ENCODE assay signal across 8 mouse cellular contexts in the genomic region with DNA sequence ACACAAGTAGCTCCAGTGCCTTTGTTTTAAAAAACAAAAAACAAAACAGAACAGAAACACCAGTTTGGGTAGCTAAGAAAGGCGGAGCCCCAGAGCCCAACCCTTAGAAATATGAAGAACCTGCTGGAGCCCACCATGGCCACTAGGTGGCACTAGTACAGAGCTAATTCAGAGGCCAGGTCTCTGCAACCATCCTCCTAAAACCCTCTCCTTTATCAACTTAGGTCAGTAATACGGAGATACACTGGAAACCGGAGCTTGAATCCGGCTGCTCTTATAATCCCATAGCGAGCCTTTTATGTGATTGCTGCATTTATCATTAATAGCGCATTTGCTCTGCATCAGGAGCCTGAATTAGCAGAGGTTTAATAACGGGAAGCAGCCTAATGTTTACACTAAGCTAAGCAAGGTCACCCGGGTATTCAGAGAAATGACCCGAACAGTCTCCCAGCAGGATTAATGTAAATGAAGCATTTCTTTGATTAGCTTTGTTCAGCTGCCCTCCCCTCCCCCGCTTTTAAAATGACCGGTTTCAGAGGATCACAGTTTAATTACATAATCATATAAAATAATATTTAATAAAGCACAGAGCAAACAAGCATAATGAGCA. TPM values are rescaled to one million over a fixed set of nuclear protein-coding genes. Genes with fewer than 3 reads are reported as not detected.
A peak's percentile ranks its signal among the peaks of the same experiment; 100 is the strongest.
DNase-seq lines count a peak whose midpoint lies in the region; ATAC-seq and TF ChIP-seq lines count a peak whose summit lies in the region.

No protein-coding gene starts in this region.

- DNase-seq in B cell, adult 2 months, result peak; percentile 81 to 83
- DNase-seq in embryonic facial prominence, embryonic 14.5 days (ENCODE audit: low spot score), result peak; percentile 92
- DNase-seq in heart, adult 8-10 months (ENCODE audit: low spot score), result peak; percentile 70
- DNase-seq in kidney, adult 8-10 months, result peak; percentile 41 to 69
- DNase-seq in spleen, adult 2 months (ENCODE audit: low read depth in 1 of 2, low spot score in 2 of 2), result peak; percentile 43 to 55

- H3K4me2 ChIP-seq in embryonic facial prominence, embryonic 14.5 days (ENCODE audit: low read depth, low read length), result peak overlapping the region; percentile 54
- H3K4me2 ChIP-seq in limb, embryonic 12.5 days, result peak overlapping the region; percentile 70
- peak overlapping the region; percentile 58 for H3K4me2 ChIP-seq in midbrain, embryonic 13.5 days (replicated peaks)

- H3K4me3 ChIP-seq in bone marrow, adult 2 months (replicated peaks; ENCODE audit: control insufficient read depth, low read depth, low read length), result no peak overlapping the region
- peak overlapping the region; percentile 26 for H3K4me3 ChIP-seq in embryonic facial prominence, embryonic 14.5 days (ENCODE audit: low read depth, low read length)
- peak overlapping the region; percentile 29 for H3K4me3 ChIP-seq in limb, embryonic 12.5 days (replicated peaks)
- peak overlapping the region; percentile 31 for H3K4me3 ChIP-seq in midbrain, embryonic 13.5 days (replicated peaks)
- H3K4me3 ChIP-seq in spleen, adult 2 months (ENCODE audit: extremely low read depth, insufficient read depth, insufficient read length), result no peak overlapping the region

- peak; percentile 91 for ATAC-seq in embryonic facial prominence, embryonic 14.5 days (ENCODE audit: low read depth)
- ATAC-seq in limb, embryonic 12.5 days (ENCODE audit: insufficient number of reproducible peaks, insufficient read depth, low FRiP score, low TSS enrichment, low read depth), result peak; percentile 56
- ATAC-seq in midbrain, embryonic 13.5 days, result peak; percentile 77

- H3K27ac ChIP-seq in bone marrow, adult 2 months (ENCODE audit: control insufficient read depth, insufficient read depth, low read depth, low read length, poor library complexity), result no peak overlapping the region
- no peak overlapping the region for H3K27ac ChIP-seq in embryonic facial prominence, embryonic 14.5 days (replicated peaks; ENCODE audit: low read depth, low read length)
- H3K27ac ChIP-seq in limb, embryonic 12.5 days, result no peak overlapping the region
- H3K27ac ChIP-seq in midbrain, embryonic 13.5 days, result peak overlapping the region; percentile 85
- H3K27ac ChIP-seq in spleen, adult 2 months (ENCODE audit: insufficient read depth, low read length), result no peak overlapping the region

- H3K27me3 ChIP-seq in embryonic facial prominence, embryonic 14.5 days (replicated peaks; ENCODE audit: control insufficient read depth, insufficient read depth, low read length), result no peaks in the 10 kb centered on the region
- no peaks in the 10 kb centered on the region for H3K27me3 ChIP-seq in limb, embryonic 12.5 days
- H3K27me3 ChIP-seq in midbrain, embryonic 13.5 days, result no peaks in the 10 kb centered on the region
- H3K27me3 ChIP-seq in spleen, adult 2 months (ENCODE audit: control insufficient read depth, insufficient read depth, low read length), result peaks cover 6% of the 10 kb centered on the region; the same call in 1 of the 2 replicates

- H3K9ac ChIP-seq in embryonic facial prominence, embryonic 14.5 days (ENCODE audit: low read depth, low read length), result 0 out of 2 replicates have a peak overlapping the region, but pooled peaks have one; percentile 42
- no peak overlapping the region for H3K9ac ChIP-seq in limb, embryonic 12.5 days (replicated peaks)
- peak overlapping the region; percentile 39 for H3K9ac ChIP-seq in midbrain, embryonic 13.5 days (replicated peaks)

- TF ChIP-seq POLR2A in bone marrow, adult 2 months (IDR thresholded peaks at IDR 0.05; ENCODE audit: borderline replicate concordance, control insufficient read depth, low read depth, low read length), result no peak
- TF ChIP-seq POLR2A in spleen, adult 2 months (IDR thresholded peaks at IDR 0.05; ENCODE audit: low read depth, low read length), result no peak

- H3K9me3 ChIP-seq in embryonic facial prominence, embryonic 14.5 days (ENCODE audit: control insufficient read depth, low read length), result no peaks in the 10 kb centered on the region
- peaks cover 6% of the 10 kb centered on the region; the same call in 1 of the 2 replicates for H3K9me3 ChIP-seq in limb, embryonic 12.5 days
- H3K9me3 ChIP-seq in midbrain, embryonic 13.5 days, result no peaks in the 10 kb centered on the region

- TF ChIP-seq CTCF in bone marrow, adult 2 months (IDR thresholded peaks at IDR 0.05; ENCODE audit: control insufficient read depth, insufficient read depth, low read length), result peak; percentile 71
- peak; percentile 50; the same call in 1 of the 2 replicates for TF ChIP-seq CTCF in spleen, adult 2 months (IDR thresholded peaks at IDR 0.05; ENCODE audit: extremely low read depth, insufficient read depth, insufficient read length, insufficient replicate concordance)

- H3K4me1 ChIP-seq in bone marrow, adult 2 months (ENCODE audit: control insufficient read depth, insufficient read depth, low read length), result no peaks in the 10 kb centered on the region; the same call in 1 of the 2 replicates
- peaks cover 12% of the 10 kb centered on the region; the same call in 1 of the 2 replicates for H3K4me1 ChIP-seq in embryonic facial prominence, embryonic 14.5 days (ENCODE audit: control insufficient read depth, insufficient read depth, low read length)
- peaks cover 28% of the 10 kb centered on the region for H3K4me1 ChIP-seq in limb, embryonic 12.5 days (replicated peaks)
- H3K4me1 ChIP-seq in midbrain, embryonic 13.5 days (replicated peaks), result peaks cover 36% of the 10 kb centered on the region
- H3K4me1 ChIP-seq in spleen, adult 2 months (ENCODE audit: control insufficient read depth, insufficient read depth, insufficient read length), result no peaks in the 10 kb centered on the region

- WGBS in bone marrow, adult 2 months, result 2% methylated on average over 11 of the region's 11 CpGs
- 2% methylated on average over 11 of the region's 11 CpGs for WGBS in embryonic facial prominence, embryonic 14.5 days
- WGBS in limb, embryonic 12.5 days, result 4% methylated on average over 11 of the region's 11 CpGs
- 1% methylated on average over 11 of the region's 11 CpGs for WGBS in midbrain, embryonic 13.5 days
- WGBS in spleen, adult 2 months, result 4% methylated on average over 11 of the region's 11 CpGs

- H3K36me3 ChIP-seq in embryonic facial prominence, embryonic 14.5 days (ENCODE audit: control insufficient read depth, insufficient read depth, low read length), result no peaks in the 10 kb centered on the region
- no peaks in the 10 kb centered on the region for H3K36me3 ChIP-seq in limb, embryonic 12.5 days
- no peaks in the 10 kb centered on the region for H3K36me3 ChIP-seq in midbrain, embryonic 13.5 days
- H3K36me3 ChIP-seq in spleen, adult 2 months (ENCODE audit: control insufficient read depth, insufficient read depth, low read length), result no peaks in the 10 kb centered on the region

RNA-seq across cellular contexts. Expression of gene Gm21915, which starts 53.9 kb away (rescaled TPM):
- polyA plus RNA-seq in bone marrow, adult 2 months (2011; ENCODE audit: insufficient read depth, insufficient read length, low replicate concordance, missing spikeins), result not detected in 2 replicates
- not detected in 2 replicates for polyA plus RNA-seq in embryonic facial prominence, embryonic 14.5 days (2014; fragmentation: Nextera tagmentation; extraction: Ambion mirVana)
- not detected for total RNA-seq in heart, adult 8-10 months (2022)
- polyA plus RNA-seq in limb, embryonic 12.5 days (2016; fragmentation: Nextera tagmentation; extraction: Ambion mirVana), result not detected in 2 replicates
- not detected in 2 replicates for polyA plus RNA-seq in midbrain, embryonic 13.5 days (2015; fragmentation: Nextera tagmentation; extraction: Ambion mirVana)
- polyA plus RNA-seq in spleen, adult 2 months (2012; rRNA removed), result not detected in 2 replicates

Comparison
In these comparisons a context has a peak if more than half of its experiments do, and no peak if none do; other contexts are left out.
1. H3K4me3 ChIP-seq: peak in embryonic facial prominence, embryonic 14.5 days (single experiment), limb, embryonic 12.5 days (single experiment) and midbrain, embryonic 13.5 days (single experiment); none in bone marrow, adult 2 months (single experiment) and spleen, adult 2 months (single experiment).
2. Peak in every context shown above with its lines, with median percentiles within 50 percentile points of each other: DNase-seq, ATAC-seq and H3K4me2 ChIP-seq.